Mouse (Mus musculus): ENCODE measurements around the gene Fbxo6. TPM values are rescaled to one million over a fixed set of nuclear protein-coding genes. Genes with fewer than 3 reads are reported as not detected.

Fbxo6 gene
- polyA plus RNA-seq, 1 experiment, result 54.4 TPM

GRCm38 (mm10) chr4:148116657-148117056 lies 35.3 kb downstream of the Fbxo6 start:
- Histone ChIP-seq H3K79me2 (ENCODE audit: control insufficient read depth, insufficient read depth) (no peaks in the 10 kb centered on the region), H3K27me3 (ENCODE audit: control insufficient read depth, insufficient read depth, insufficient read length) (no peaks in the 10 kb centered on the region), H3K4me3 (ENCODE audit: insufficient read depth, poor library complexity, severe bottlenecking) (no peak overlapping the region), H3K36me3 (ENCODE audit: control insufficient read depth, insufficient read depth) (no peaks in the 10 kb centered on the region), H3ac (ENCODE audit: control insufficient read depth, insufficient read length, low read depth) (no peak overlapping the region), H3K79me3 (ENCODE audit: low read depth) (no peaks in the 10 kb centered on the region)
- no peak for TF ChIP-seq MAX (IDR thresholded peaks at IDR 0.05)
- TF ChIP-seq USF1 (IDR thresholded peaks at IDR 0.05; ENCODE audit: low read depth), result no peak
- no peak for TF ChIP-seq FOSL1 (IDR thresholded peaks at IDR 0.05; ENCODE audit: insufficient read depth, low read length, poor library complexity, severe bottlenecking)
- TF ChIP-seq MYOG (IDR thresholded peaks at IDR 0.05; ENCODE audit: control insufficient read depth, extremely low read depth, insufficient read length), result no peak
- no peak for TF ChIP-seq CTCF (IDR thresholded peaks at IDR 0.05; ENCODE audit: control insufficient read depth, insufficient read depth, insufficient read length)
- TF ChIP-seq CEBPB (IDR thresholded peaks at IDR 0.05; ENCODE audit: low read depth), result no peak
- no peak for TF ChIP-seq MYOD1 (IDR thresholded peaks at IDR 0.05; ENCODE audit: control insufficient read depth, insufficient read length, low read depth)

GRCm38 (mm10) chr4:148115467-148115866 lies 36.5 kb downstream of the Fbxo6 start:
- H3K27me3 ChIP-seq (ENCODE audit: control insufficient read depth, insufficient read depth, insufficient read length), result no peaks in the 10 kb centered on the region
- TF ChIP-seq CEBPB (IDR thresholded peaks at IDR 0.05; ENCODE audit: low read depth) (no peak), CTCF (IDR thresholded peaks at IDR 0.05; ENCODE audit: control insufficient read depth, insufficient read depth, insufficient read length) (peak; percentile 46)
- H3K79me3 ChIP-seq (ENCODE audit: low read depth), result no peaks in the 10 kb centered on the region
- H3K79me2 ChIP-seq (ENCODE audit: control insufficient read depth, insufficient read depth), result no peaks in the 10 kb centered on the region
- no peak overlapping the region for H3K4me3 ChIP-seq (ENCODE audit: insufficient read depth, poor library complexity, severe bottlenecking)
- no peaks in the 10 kb centered on the region for H3K36me3 ChIP-seq (ENCODE audit: control insufficient read depth, insufficient read depth)
- H3ac ChIP-seq (ENCODE audit: control insufficient read depth, insufficient read length, low read depth), result no peak overlapping the region

GRCm38 (mm10) chr4:148114758-148115391 lies 37.1 kb downstream of the Fbxo6 start:
- no peaks in the 10 kb centered on the region for H3K27me3 ChIP-seq (ENCODE audit: control insufficient read depth, insufficient read depth, insufficient read length)
- no peak overlapping the region for H3ac ChIP-seq (ENCODE audit: control insufficient read depth, insufficient read length, low read depth)
- no peaks in the 10 kb centered on the region for H3K36me3 ChIP-seq (ENCODE audit: control insufficient read depth, insufficient read depth)
- no peaks in the 10 kb centered on the region for H3K79me2 ChIP-seq (ENCODE audit: control insufficient read depth, insufficient read depth)
- no peak for TF ChIP-seq MAX (IDR thresholded peaks at IDR 0.05)
- TF ChIP-seq CTCF (IDR thresholded peaks at IDR 0.05; ENCODE audit: control insufficient read depth, insufficient read depth, insufficient read length), result peak; percentile 62
- TF ChIP-seq MYOG (IDR thresholded peaks at IDR 0.05; ENCODE audit: control insufficient read depth, extremely low read depth, insufficient read length), result no peak
- no peaks in the 10 kb centered on the region for H3K79me3 ChIP-seq (ENCODE audit: low read depth)
- no peak overlapping the region for H3K4me3 ChIP-seq (ENCODE audit: insufficient read depth, poor library complexity, severe bottlenecking)

GRCm38 (mm10) chr4:148112519-148112918 lies 39.4 kb downstream of the Fbxo6 start:
- TF ChIP-seq USF1 (IDR thresholded peaks at IDR 0.05; ENCODE audit: low read depth) (no peak), MYOG (IDR thresholded peaks at IDR 0.05; ENCODE audit: control insufficient read depth, extremely low read depth, insufficient read length) (no peak), FOSL1 (IDR thresholded peaks at IDR 0.05; ENCODE audit: insufficient read depth, low read length, poor library complexity, severe bottlenecking) (no peak), CEBPB (IDR thresholded peaks at IDR 0.05; ENCODE audit: low read depth) (no peak), MYOD1 (IDR thresholded peaks at IDR 0.05; ENCODE audit: control insufficient read depth, insufficient read length, low read depth) (no peak), CTCF (IDR thresholded peaks at IDR 0.05; ENCODE audit: control insufficient read depth, insufficient read depth, insufficient read length) (no peak)
- Histone ChIP-seq H3K36me3 (ENCODE audit: control insufficient read depth, insufficient read depth) (no peaks in the 10 kb centered on the region), H3K79me2 (ENCODE audit: control insufficient read depth, insufficient read depth) (no peaks in the 10 kb centered on the region), H3ac (ENCODE audit: control insufficient read depth, insufficient read length, low read depth) (no peak overlapping the region), H3K79me3 (ENCODE audit: low read depth) (no peaks in the 10 kb centered on the region), H3K27me3 (ENCODE audit: control insufficient read depth, insufficient read depth, insufficient read length) (no peaks in the 10 kb centered on the region), H3K4me3 (ENCODE audit: insufficient read depth, poor library complexity, severe bottlenecking) (no peak overlapping the region)

- TF ChIP-seq CTCF (IDR thresholded peaks at IDR 0.05; ENCODE audit: control insufficient read depth, insufficient read depth, insufficient read length) (no peak), MAX (IDR thresholded peaks at IDR 0.05) (no peak), MYOG (IDR thresholded peaks at IDR 0.05; ENCODE audit: control insufficient read depth, extremely low read depth, insufficient read length) (no peak), MYOD1 (IDR thresholded peaks at IDR 0.05; ENCODE audit: control insufficient read depth, insufficient read length, low read depth) (no peak), USF1 (IDR thresholded peaks at IDR 0.05; ENCODE audit: low read depth) (no peak), CEBPB (IDR thresholded peaks at IDR 0.05; ENCODE audit: low read depth) (no peak), FOSL1 (IDR thresholded peaks at IDR 0.05; ENCODE audit: insufficient read depth, low read length, poor library complexity, severe bottlenecking) (no peak)
- no peaks in the 10 kb centered on the region for H3K36me3 ChIP-seq (ENCODE audit: control insufficient read depth, insufficient read depth)
- no peaks in the 10 kb centered on the region for H3K27me3 ChIP-seq (ENCODE audit: control insufficient read depth, insufficient read depth, insufficient read length)
These were observed 42.7 kb downstream of the Fbxo6 start for GRCm38 (mm10) chr4:148109215-148109614.

DNA sequence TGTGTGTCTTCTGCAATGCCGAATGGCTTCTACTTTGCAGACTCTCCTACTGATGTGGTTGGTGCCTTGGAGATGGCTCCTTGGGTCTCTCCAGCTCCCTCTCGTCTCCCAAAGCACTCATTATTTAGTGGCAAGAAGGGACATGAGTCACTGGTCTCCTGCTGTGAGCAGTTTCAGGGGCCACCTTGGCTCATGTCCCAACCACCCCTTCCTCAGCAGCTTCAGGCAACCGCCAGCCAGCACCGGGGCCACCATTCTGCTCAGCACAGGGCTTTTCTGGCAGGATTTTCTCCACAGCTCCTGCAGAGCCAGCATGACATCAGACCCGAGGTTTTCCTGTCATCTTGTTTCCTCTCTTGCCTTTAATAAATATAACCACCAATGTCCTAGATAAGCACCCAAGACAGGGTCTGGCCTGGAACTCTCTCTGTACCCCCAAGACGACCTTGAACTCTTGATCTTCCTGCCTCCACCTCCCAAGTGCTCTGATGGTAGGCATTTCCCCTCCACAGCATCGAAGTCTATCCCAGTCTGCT lies 43.3 kb downstream of the Fbxo6 start:
- H3K36me3 ChIP-seq (ENCODE audit: control insufficient read depth, insufficient read depth), result no peaks in the 10 kb centered on the region
- H3K79me2 ChIP-seq (ENCODE audit: control insufficient read depth, insufficient read depth), result no peaks in the 10 kb centered on the region
- no peak overlapping the region for H3ac ChIP-seq (ENCODE audit: control insufficient read depth, insufficient read length, low read depth)
- no peak overlapping the region for H3K4me3 ChIP-seq (ENCODE audit: insufficient read depth, poor library complexity, severe bottlenecking)
- H3K27me3 ChIP-seq (ENCODE audit: control insufficient read depth, insufficient read depth, insufficient read length), result no peaks in the 10 kb centered on the region
- TF ChIP-seq FOSL1 (IDR thresholded peaks at IDR 0.05; ENCODE audit: insufficient read depth, low read length, poor library complexity, severe bottlenecking), result no peak
- no peak for TF ChIP-seq MYOG (IDR thresholded peaks at IDR 0.05; ENCODE audit: control insufficient read depth, extremely low read depth, insufficient read length)
- no peak for TF ChIP-seq MYOD1 (IDR thresholded peaks at IDR 0.05; ENCODE audit: control insufficient read depth, insufficient read length, low read depth)
- no peak for TF ChIP-seq USF1 (IDR thresholded peaks at IDR 0.05; ENCODE audit: low read depth)
- TF ChIP-seq CTCF (IDR thresholded peaks at IDR 0.05; ENCODE audit: control insufficient read depth, insufficient read depth, insufficient read length), result no peak
- H3K79me3 ChIP-seq (ENCODE audit: low read depth), result no peaks in the 10 kb centered on the region

More at GRCm38 (mm10) chr4:148109215-148109614, 42.7 kb downstream of the Fbxo6 start:
- H3K79me2 ChIP-seq (ENCODE audit: control insufficient read depth, insufficient read depth), result no peaks in the 10 kb centered on the region
- H3ac ChIP-seq (ENCODE audit: control insufficient read depth, insufficient read length, low read depth), result no peak overlapping the region
- H3K79me3 ChIP-seq (ENCODE audit: low read depth), result no peaks in the 10 kb centered on the region
- H3K4me3 ChIP-seq (ENCODE audit: insufficient read depth, poor library complexity, severe bottlenecking), result no peak overlapping the region
